ENCODE assay signal across 10 mouse cellular contexts in genomic region chr12:12313437-12313836, GRCm38 (mm10). TPM values are rescaled to one million over a fixed set of nuclear protein-coding genes. Genes with fewer than 3 reads are reported as not detected.
DNase-seq lines count a peak whose midpoint lies in the region; ATAC-seq and TF ChIP-seq lines count a peak whose summit lies in the region.
"Had no signal": no experiment of that assay in that cellular context is flagged by ENCODE, and none has a peak within 500 bp of the region (broad histone marks: within the 10 kb centered on the region; RNA-seq: fewer than 3 reads in every experiment).

No protein-coding gene starts in this region.

- no peak overlapping the region for H3K9ac ChIP-seq in neural tube, embryonic 15.5 days (replicated peaks)
- H3K9ac ChIP-seq: stomach, embryonic 15.5 days had no signal

- DNase-seq in heart, postnatal 4 days: peak; percentile 21
- no peak for DNase-seq in heart, adult 11 months
- no peak for DNase-seq in neural tube, embryonic 10.5 days (ENCODE audit: extremely low spot score, low spot score)
- no peak for DNase-seq in brain, embryonic 14.5 days (ENCODE audit: low read depth)
- DNase-seq in thymus, postnatal 25 days: peak; percentile 46
- no peak for DNase-seq in gastrocnemius, postnatal 10 days
- DNase-seq in kidney, adult 11 months: no peak

- H3K9me3 ChIP-seq in neural tube, embryonic 15.5 days (replicated peaks): no peaks in the 10 kb centered on the region
- H3K9me3 ChIP-seq: stomach, embryonic 15.5 days had no signal

- no peaks in the 10 kb centered on the region for H3K36me3 ChIP-seq in neural tube, embryonic 15.5 days
- H3K36me3 ChIP-seq: stomach, embryonic 15.5 days had no signal

- peak overlapping the region; percentile 74; the same call in 1 of the 2 replicates for H3K27ac ChIP-seq in neural tube, embryonic 15.5 days (replicated peaks)
- H3K27ac ChIP-seq: stomach, embryonic 15.5 days had no signal

- peaks cover 42% of the 10 kb centered on the region for H3K4me1 ChIP-seq in neural tube, embryonic 15.5 days

- no peaks in the 10 kb centered on the region for H3K27me3 ChIP-seq in neural tube, embryonic 15.5 days (replicated peaks)
- H3K27me3 ChIP-seq: stomach, embryonic 15.5 days had no signal

- peak; percentile 42; the same call in 1 of the 2 replicates for TF ChIP-seq CTCF in brain, embryonic 14.5 days (IDR thresholded peaks at IDR 0.05; ENCODE audit: borderline replicate concordance, extremely low read depth, insufficient read depth, insufficient read length)

- no peak for ATAC-seq in neural tube, embryonic 15.5 days (ENCODE audit: low FRiP score)

- no peak overlapping the region for H3K4me3 ChIP-seq in neural tube, embryonic 15.5 days (replicated peaks)
- H3K4me3 ChIP-seq: myocyte; stomach, embryonic 15.5 days had no signal

- H3K4me2 ChIP-seq in neural tube, embryonic 15.5 days: no peak overlapping the region
- H3K4me2 ChIP-seq: stomach, embryonic 15.5 days had no signal

- no peak for TF ChIP-seq POLR2A in brain, embryonic 14.5 days (IDR thresholded peaks at IDR 0.05; ENCODE audit: borderline replicate concordance, extremely low read depth, insufficient read depth, insufficient read length, poor library complexity, severe bottlenecking)

RNA-seq across cellular contexts. Expression of gene Fam49a, which starts 51.5 kb away (rescaled TPM):
- total RNA-seq in heart, postnatal 4 days (2021): 10 to 100 TPM; 17.6 to 19.0 TPM
- polyA plus RNA-seq in neural tube, embryonic 15.5 days (2015; fragmentation: Nextera tagmentation; extraction: Ambion mirVana): 58.2 and 59.1 TPM in 2 replicates
- 24.6 and 28.4 TPM in 2 replicates for polyA plus RNA-seq in brain, embryonic 14.5 days (2012; rRNA removed)
- total RNA-seq in gastrocnemius, postnatal 10 days (2021): 10 to 100 TPM; 12.0 to 12.5 TPM
- polyA plus RNA-seq: myocyte had no signal

Comparison
In these comparisons a context has a peak if more than half of its experiments do, and no peak if none do; other contexts are left out.
1. DNase-seq: peak in heart, postnatal 4 days (single experiment) and thymus, postnatal 25 days (single experiment); none in heart, adult 11 months (single experiment), neural tube, embryonic 10.5 days (single experiment), brain, embryonic 14.5 days (single experiment), gastrocnemius, postnatal 10 days (single experiment) and kidney, adult 11 months (single experiment).